ENCODE assay signal across 8 mouse cellular contexts in genomic region chr6:83356569-83357138, GRCm38 (mm10). TPM values are rescaled to one million over a fixed set of nuclear protein-coding genes. Genes with fewer than 3 reads are reported as not detected.
DNase-seq lines count a peak whose midpoint lies in the region.

No protein-coding gene starts in this region.

- peak; percentile 38 for DNase-seq in WW6 (ENCODE audit: low read depth, low spot score)
- peak; percentile 87 to 92 for DNase-seq in cerebellum, postnatal 4 days (ENCODE audit: low spot score in 2 of 2)
- peak; percentile 92 for DNase-seq in gastrocnemius, postnatal 10 days
- DNase-seq in hindlimb bud, embryonic 11.5 days (ENCODE audit: extremely low spot score, low read depth, low spot score), result peak; percentile 37
- DNase-seq in left cerebral cortex, postnatal 10 days (ENCODE audit: extremely low spot score in 1 of 2, low spot score in 2 of 2), result peak; percentile 70 to 84
- DNase-seq in mesoderm, embryonic 11.5 days (ENCODE audit: low read depth, low spot score), result peak; percentile 83
- peak; percentile 89 for DNase-seq in right cerebral cortex, postnatal 14 days
- DNase-seq in urinary bladder, postnatal 25 days (ENCODE audit: low spot score), result peak; percentile 88

- intact Hi-C loops in left cerebral cortex, postnatal 10 days (cut with DNase I), result loop anchor here (5.0 kb wide), 2 partner anchors 156 to 211 kb away; no protein-coding TSS in a partner anchor

RNA-seq across cellular contexts. Expression of gene Bola3, which starts 7.7 kb away (rescaled TPM):
- 100 to 1,000 TPM; 175 to 186 TPM for total RNA-seq in gastrocnemius, postnatal 10 days (2021)
- total RNA-seq in left cerebral cortex, postnatal 10 days (2021), result 10 to 100 TPM; 33.7 to 36.7 TPM

RNA-seq across cellular contexts. Expression of gene Mob1a, which starts 30.8 kb away (rescaled TPM):
- total RNA-seq in gastrocnemius, postnatal 10 days (2021), result 10 to 100 TPM; 19.7 to 26.0 TPM
- 10 to 100 TPM; 21.0 to 21.6 TPM for total RNA-seq in left cerebral cortex, postnatal 10 days (2021)

RNA-seq across cellular contexts. Expression of gene Mthfd2, which starts 30.9 kb away (rescaled TPM):
- 1 to 10 TPM; 5.0 to 8.0 TPM for total RNA-seq in gastrocnemius, postnatal 10 days (2021)
- 10 to 100 TPM in 1 of 2 experiments, 1 to 10 TPM in 1; 8.3 to 10.6 TPM for total RNA-seq in left cerebral cortex, postnatal 10 days (2021)

Comparison
In these comparisons a context has a peak if more than half of its experiments do, and no peak if none do; other contexts are left out.
1. Peak in every context shown above with its lines: DNase-seq.
2. DNase-seq: peak in every context shown above with its lines; median percentile 92 in gastrocnemius, postnatal 10 days; 90 in cerebellum, postnatal 4 days; 89 in right cerebral cortex, postnatal 14 days; 88 in urinary bladder, postnatal 25 days; 83 in mesoderm, embryonic 11.5 days; 77 in left cerebral cortex, postnatal 10 days; 38 in WW6; 37 in hindlimb bud, embryonic 11.5 days.
3. RNA of gene Bola3, which starts 7.7 kb away (total RNA-seq): 175 to 186 TPM in gastrocnemius, postnatal 10 days; 33.7 to 36.7 TPM in left cerebral cortex, postnatal 10 days; every median in the first group is over 4 times any median in the second.